Mouse (Mus musculus) gastrocnemius, postnatal 25 days (tissue): ENCODE data around the gene Aplnr. TPM values are rescaled to one million over a fixed set of nuclear protein-coding genes. Genes with fewer than 3 reads are reported as not detected.

Experiments used
- DNase-seq: peaks from one replicate; pipeline ENCODE4 v3.0.0; 2022
- total RNA-seq, 2 experiments: library from RNA; stranded (reverse); gene quantifications; 1 replicate in 1 of 2; 2 replicates in 1 of 2; pipeline ENCODE4 v1.2.3; 2021

Gene Aplnr
- total RNA-seq, 2 experiments from 2014 or later: 13.7 to 16.9 TPM

DNA sequence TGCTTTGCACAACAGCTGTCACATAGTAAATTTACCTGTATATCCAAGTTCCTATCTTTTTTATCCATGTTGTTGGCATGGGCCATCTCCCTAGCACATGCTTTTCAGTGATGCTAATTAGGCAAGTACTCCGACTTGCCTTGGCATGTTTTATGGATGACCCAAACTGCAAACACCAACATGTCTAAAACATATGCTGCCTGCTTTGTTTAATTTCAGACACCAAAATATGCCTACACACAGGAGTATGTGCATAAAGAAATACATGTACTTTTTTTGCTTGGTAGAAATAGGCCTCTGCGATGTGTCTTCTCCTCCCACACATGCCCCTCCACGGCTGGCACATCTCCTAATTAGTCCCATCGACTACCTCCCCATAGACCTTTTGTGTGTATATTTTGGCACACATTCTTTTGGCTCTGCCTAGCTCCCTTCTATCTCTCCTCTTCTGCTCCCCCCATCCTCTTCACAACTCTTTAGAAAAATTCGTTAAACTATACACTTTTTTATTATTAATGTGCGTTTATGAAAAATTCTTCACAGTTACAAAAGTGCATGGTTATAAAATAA, 51.6 kb downstream of the Aplnr start:
- DNase-seq: no peak

Other genes starting within 250 kb of the Aplnr start
- gene Rtn4rl2, start 249.5 kb upstream of the Aplnr start, total RNA-seq: under 1 TPM; 0.43 to 0.54 TPM
- 10 to 100 TPM; 22.9 to 23.4 TPM for gene Slc43a3, start 199.6 kb upstream of the Aplnr start, total RNA-seq
- not detected for gene Prg2, start 155.8 kb upstream of the Aplnr start, total RNA-seq
- gene Prg3, start 148.0 kb upstream of the Aplnr start, total RNA-seq: not detected
- 10 to 100 TPM; 25.5 to 28.3 TPM for gene Ssrp1, start 99.0 kb upstream of the Aplnr start, total RNA-seq
- gene P2rx3, start 98.8 kb upstream of the Aplnr start, total RNA-seq: under 1 TPM; 0.40 to 0.43 TPM
- gene Tnks1bp1, start 88.2 kb upstream of the Aplnr start, total RNA-seq: 10 to 100 TPM; 26.0 to 29.1 TPM
- gene Lrrc55, start 61.0 kb downstream of the Aplnr start, total RNA-seq: 1 to 10 TPM in 1 of 2 experiments, under 1 TPM in 1; 0.59 to 1.8 TPM
- not detected for gene Olfr987, start 203.1 kb downstream of the Aplnr start, total RNA-seq
- gene Olfr988, start 227.0 kb downstream of the Aplnr start, total RNA-seq: not detected